Mouse (Mus musculus) liver, adult 2 months (tissue): ENCODE data around the gene Tnpo2.

Experiments used
- CTCF ChIP-seq: fragments of 200-500 bp; IDR thresholded peaks from 2 replicates; pipeline ENCODE4 v1.5.1; 2011; ENCODE audit warnings: low read depth, low read length, control low read depth
- POLR2A ChIP-seq: fragments of 200-500 bp; IDR thresholded peaks from 2 replicates; pipeline ENCODE4 v1.6.1; 2011; ENCODE audit warnings: low read length, control low read depth; ENCODE audit not compliant: insufficient read depth; ENCODE audit errors: extremely low read depth

DNA sequence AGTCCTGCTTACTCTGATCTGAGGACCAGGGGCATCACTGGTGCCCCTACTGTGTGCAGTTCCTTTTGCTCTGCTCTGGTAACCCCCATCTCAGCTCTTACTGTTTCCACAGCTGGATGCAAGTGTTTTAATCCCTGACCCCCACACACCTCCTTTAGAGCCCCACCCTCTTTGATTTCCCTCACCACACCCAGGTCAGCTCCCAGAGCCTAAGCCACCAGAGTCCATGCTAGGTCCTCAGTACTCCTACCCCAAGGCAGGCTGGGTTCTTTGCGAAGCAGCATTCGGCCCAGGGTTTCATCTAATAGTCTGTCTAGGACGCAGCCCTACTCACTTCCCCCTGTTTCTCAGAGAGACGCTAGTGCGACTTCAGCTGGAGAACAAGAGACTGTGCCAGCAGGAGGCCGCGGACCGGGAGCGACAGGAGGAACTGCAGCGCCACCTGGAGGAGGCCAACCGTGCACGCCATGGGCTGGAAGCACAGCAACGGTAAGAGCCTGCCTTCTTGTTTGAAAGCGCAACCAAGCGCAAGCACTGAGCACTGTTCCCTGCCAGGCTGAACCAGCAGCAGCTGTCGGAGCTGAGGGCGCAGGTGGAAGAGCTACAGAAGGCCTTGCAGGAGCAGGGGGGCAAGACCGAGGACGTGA is 38.9 kb upstream of the Tnpo2 start:
- TF ChIP-seq CTCF: peak; percentile 98
- TF ChIP-seq POLR2A: no peak
